Mouse (Mus musculus): ENCODE results near the gene Gpsm3. TPM values are rescaled to one million over a fixed set of nuclear protein-coding genes. Genes with fewer than 3 reads are reported as not detected.

Gpsm3 gene
- polyA plus RNA-seq, 1 experiment from 2014 or later, result 3.5 TPM

DNA sequence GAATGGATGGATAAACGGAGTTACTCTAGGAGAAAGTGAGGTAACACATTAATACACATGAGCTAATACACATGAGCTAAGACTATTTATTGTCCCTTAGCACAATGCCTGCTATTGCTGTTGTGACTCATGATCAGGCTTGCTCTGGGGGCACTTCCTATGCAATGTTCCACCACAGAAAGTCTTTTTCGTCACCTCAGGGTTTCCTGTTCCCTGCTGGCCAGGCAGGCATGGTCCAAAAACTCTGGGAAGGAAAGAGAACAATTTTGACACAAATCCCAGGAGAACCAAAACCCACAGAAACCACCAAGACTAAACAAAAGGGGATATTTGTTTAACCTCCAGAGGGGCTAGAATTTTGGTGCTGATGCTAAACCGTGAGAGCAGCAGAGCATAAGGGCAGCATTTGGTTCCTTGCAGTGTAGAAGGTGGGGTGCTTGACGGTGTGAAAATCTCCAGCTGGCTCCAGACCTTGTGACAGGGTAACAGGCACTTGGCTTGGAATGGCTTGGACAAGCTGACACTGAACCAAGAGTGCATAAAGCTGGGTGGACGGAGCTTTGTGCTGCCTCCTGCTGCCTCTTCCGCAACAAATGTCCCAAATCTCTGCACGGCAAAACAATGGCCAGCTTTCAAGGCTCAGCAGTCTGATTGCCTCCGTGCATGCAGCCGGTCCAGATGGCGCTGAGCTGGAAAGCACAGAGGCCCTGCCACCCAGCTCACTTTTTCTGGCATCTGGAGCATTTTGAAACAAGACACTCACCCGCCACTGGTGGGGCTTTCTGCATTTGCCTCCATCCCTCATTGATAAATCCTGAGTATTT, 51.4 kb downstream of the Gpsm3 start:
- 0 out of 2 replicates have a peak, but pooled peaks have one; percentile 32 for ATAC-seq (ENCODE audit: low FRiP score)
- peak overlapping the region; percentile 19 for H3K4me2 ChIP-seq (replicated peaks)

More for the DNA sequence above, 51.4 kb downstream of the Gpsm3 start:
- no peaks in the 10 kb centered on the region; the same call in 1 of the 2 replicates for H3K27me3 ChIP-seq
- H3K4me1 ChIP-seq, result peaks cover 25% of the 10 kb centered on the region
- H3K9ac ChIP-seq, result peak overlapping the region; percentile 13
- H3K27ac ChIP-seq, result peak overlapping the region; percentile 83
- H3K9me3 ChIP-seq (replicated peaks), result no peaks in the 10 kb centered on the region
- no peak overlapping the region for H3K4me3 ChIP-seq
- no peaks in the 10 kb centered on the region for H3K36me3 ChIP-seq
- 13% methylated on average over 11 of the region's 11 CpGs for WGBS

Other genes starting within 250 kb of the Gpsm3 start
- gene Btnl2, start 235.0 kb upstream of the Gpsm3 start, polyA plus RNA-seq (2016; fragmentation: Nextera tagmentation; extraction: Ambion mirVana), result not detected in 2 replicates
- not detected in 2 replicates for gene Btnl1, start 212.7 kb upstream of the Gpsm3 start, polyA plus RNA-seq (2016; fragmentation: Nextera tagmentation; extraction: Ambion mirVana)
- 1.9 and 2.5 TPM in 2 replicates for gene BC051142, start 191.0 kb upstream of the Gpsm3 start, polyA plus RNA-seq (2016; fragmentation: Nextera tagmentation; extraction: Ambion mirVana)
- gene Btnl4, start 112.5 kb upstream of the Gpsm3 start, polyA plus RNA-seq (2016; fragmentation: Nextera tagmentation; extraction: Ambion mirVana), result not detected in 2 replicates
- gene Btnl6, start 72.5 kb upstream of the Gpsm3 start, polyA plus RNA-seq (2016; fragmentation: Nextera tagmentation; extraction: Ambion mirVana), result not detected in 2 replicates
- gene Notch4, start 25.5 kb upstream of the Gpsm3 start, polyA plus RNA-seq (2016; fragmentation: Nextera tagmentation; extraction: Ambion mirVana), result 8.9 and 13.1 TPM in 2 replicates
- 17.9 and 18.7 TPM in 2 replicates for gene Pbx2, start 1.5 kb downstream of the Gpsm3 start, polyA plus RNA-seq (2016; fragmentation: Nextera tagmentation; extraction: Ambion mirVana)
- 1.9 and 2.9 TPM in 2 replicates for gene Ager, start 8.1 kb downstream of the Gpsm3 start, polyA plus RNA-seq (2016; fragmentation: Nextera tagmentation; extraction: Ambion mirVana)
- 214 and 228 TPM in 2 replicates for gene Rnf5, start 13.9 kb downstream of the Gpsm3 start, polyA plus RNA-seq (2016; fragmentation: Nextera tagmentation; extraction: Ambion mirVana)
- gene Agpat1, start 14.5 kb downstream of the Gpsm3 start, polyA plus RNA-seq (2016; fragmentation: Nextera tagmentation; extraction: Ambion mirVana), result 76.9 and 79.0 TPM in 2 replicates
- gene Egfl8, start 26.2 kb downstream of the Gpsm3 start, polyA plus RNA-seq (2016; fragmentation: Nextera tagmentation; extraction: Ambion mirVana), result 5.3 and 7.4 TPM in 2 replicates
- gene Ppt2, start 38.7 kb downstream of the Gpsm3 start, polyA plus RNA-seq (2016; fragmentation: Nextera tagmentation; extraction: Ambion mirVana), result 20.9 and 21.7 TPM in 2 replicates
- 3.0 and 3.1 TPM in 2 replicates for gene Prrt1, start 39.7 kb downstream of the Gpsm3 start, polyA plus RNA-seq (2016; fragmentation: Nextera tagmentation; extraction: Ambion mirVana)
- gene Fkbpl, start 55.0 kb downstream of the Gpsm3 start, polyA plus RNA-seq (2016; fragmentation: Nextera tagmentation; extraction: Ambion mirVana), result 15.7 and 16.2 TPM in 2 replicates
- gene Atf6b, start 57.3 kb downstream of the Gpsm3 start, polyA plus RNA-seq (2016; fragmentation: Nextera tagmentation; extraction: Ambion mirVana), result 114 and 119 TPM in 2 replicates
- 0.04 and 0.05 TPM in 2 replicates for gene Tnxb, start 80.7 kb downstream of the Gpsm3 start, polyA plus RNA-seq (2016; fragmentation: Nextera tagmentation; extraction: Ambion mirVana)
- not detected in 2 replicates for gene C4b, start 154.1 kb downstream of the Gpsm3 start, polyA plus RNA-seq (2016; fragmentation: Nextera tagmentation; extraction: Ambion mirVana)
- not detected in 2 replicates for gene Cyp21a1, start 214.8 kb downstream of the Gpsm3 start, polyA plus RNA-seq (2016; fragmentation: Nextera tagmentation; extraction: Ambion mirVana)
- 25.0 and 26.7 TPM in 2 replicates for gene Stk19, start 247.1 kb downstream of the Gpsm3 start, polyA plus RNA-seq (2016; fragmentation: Nextera tagmentation; extraction: Ambion mirVana)
- 62.5 and 70.2 TPM in 2 replicates for gene Dxo, start 247.2 kb downstream of the Gpsm3 start, polyA plus RNA-seq (2016; fragmentation: Nextera tagmentation; extraction: Ambion mirVana)

Data from hindbrain, embryonic 12.5 days (tissue).